Mouse (Mus musculus) embryo, embryonic 11.5 days (tissue): ENCODE data around the gene Zfp423.

Experiments
- DNase-seq: peaks from one replicate; pipeline ENCODE4 v3.0.0-alpha.2; 2012; ENCODE audit warnings: low read depth, low spot score

Zfp423 gene

GRCm38 (mm10) chr8:87665337-87665736 lies 294.1 kb downstream of the Zfp423 start:
- no peak for DNase-seq

- no peak for DNase-seq
These were observed 295.2 kb downstream of the Zfp423 start for GRCm38 (mm10) chr8:87664217-87664509.

GRCm38 (mm10) chr8:87663349-87664216 lies 295.8 kb downstream of the Zfp423 start:
- peak; percentile 62 for DNase-seq

GRCm38 (mm10) chr8:87662811-87663341 lies 296.5 kb downstream of the Zfp423 start:
- DNase-seq: peak; percentile 31

- no peak for DNase-seq
These were observed 297.1 kb downstream of the Zfp423 start for GRCm38 (mm10) chr8:87662307-87662771.

GRCm38 (mm10) chr8:87660916-87661910 lies 298.2 kb downstream of the Zfp423 start:
- peak; percentile 13 for DNase-seq

GRCm38 (mm10) chr8:87660029-87660915 lies 299.1 kb downstream of the Zfp423 start:
- DNase-seq: peak; percentile 52

- DNase-seq: no peak
These were observed 301.9 kb downstream of the Zfp423 start for GRCm38 (mm10) chr8:87657488-87657887.

GRCm38 (mm10) chr8:87656484-87657230 lies 302.7 kb downstream of the Zfp423 start:
- DNase-seq: peak; percentile 72

GRCm38 (mm10) chr8:87655946-87656345 lies 303.4 kb downstream of the Zfp423 start:
- DNase-seq: no peak

- DNase-seq: no peak
These were observed 311.6 kb downstream of the Zfp423 start for GRCm38 (mm10) chr8:87647781-87648180.

GRCm38 (mm10) chr8:87645829-87646483 lies 313.4 kb downstream of the Zfp423 start:
- no peak for DNase-seq

- DNase-seq: no peak
These were observed 314.0 kb downstream of the Zfp423 start for GRCm38 (mm10) chr8:87645371-87645770.

- DNase-seq: peak; percentile 47
These were observed 318.5 kb downstream of the Zfp423 start for GRCm38 (mm10) chr8:87640930-87641329.

GRCm38 (mm10) chr8:87636226-87636742 lies 323.1 kb downstream of the Zfp423 start:
- DNase-seq: no peak

GRCm38 (mm10) chr8:87631776-87632175 lies 327.6 kb downstream of the Zfp423 start:
- no peak for DNase-seq

- DNase-seq: no peak
These were observed 329.7 kb downstream of the Zfp423 start for GRCm38 (mm10) chr8:87629656-87630055.

- no peak for DNase-seq
These were observed 338.2 kb downstream of the Zfp423 start for GRCm38 (mm10) chr8:87621181-87621580.

- DNase-seq: no peak
These were observed 339.2 kb downstream of the Zfp423 start for GRCm38 (mm10) chr8:87620225-87620624.
